Mouse (Mus musculus) stomach, embryonic 16.5 days (tissue): Measurements from ENCODE around the gene Slc43a2. TPM values are rescaled to one million over a fixed set of nuclear protein-coding genes. Genes with fewer than 3 reads are reported as not detected.
A peak's percentile ranks its signal among the peaks of the same experiment; 100 is the strongest.

Experiments used
- ATAC-seq: fragments of 200-750 bp; cut with Nextera tagmentation; 2 replicates; pipeline ENCODE4 v1.8.0; 2017; ENCODE audit warnings: moderate number of reproducible peaks, moderate TSS enrichment; ENCODE audit not compliant: insufficient read depth, low FRiP score
- H3K27ac ChIP-seq: fragments of 300-500 bp; sonication (generic); 2 replicates; pipeline ENCODE4 v1.5.1; 2014; ENCODE audit warnings: low read length
- H3K27me3 ChIP-seq: fragments of 300-500 bp; sonication (generic); 2 replicates; pipeline ENCODE4 v1.6.1; 2014; ENCODE audit warnings: low read length, control low read depth, mixed read lengths; ENCODE audit not compliant: control insufficient read depth, insufficient read depth
- H3K36me3 ChIP-seq: fragments of 300-500 bp; sonication (generic); 2 replicates; pipeline ENCODE4 v1.6.1; 2014; ENCODE audit warnings: low read length; ENCODE audit not compliant: control insufficient read depth, insufficient read depth
- H3K4me1 ChIP-seq: fragments of 300-500 bp; sonication (generic); 2 replicates; pipeline ENCODE4 v1.6.1; 2014; ENCODE audit warnings: low read length, control low read depth, mixed read lengths; ENCODE audit not compliant: control insufficient read depth, insufficient read depth
- H3K4me2 ChIP-seq: fragments of 300-500 bp; sonication (generic); 2 replicates; pipeline ENCODE4 v1.6.1; 2014; ENCODE audit warnings: low read depth, low read length, mixed read lengths
- H3K4me3 ChIP-seq: fragments of 300-500 bp; sonication (generic); replicated peaks from 2 replicates; pipeline ENCODE4 v1.5.1; 2014; ENCODE audit warnings: mild to moderate bottlenecking, low read length
- H3K9ac ChIP-seq: fragments of 300-500 bp; sonication (generic); 2 replicates; pipeline ENCODE4 v1.6.1; 2014; ENCODE audit warnings: low read length
- H3K9me3 ChIP-seq: fragments of 300-500 bp; sonication (generic); replicated peaks from 2 replicates; pipeline ENCODE4 v1.6.1; 2016; ENCODE audit warnings: low read length, control low read depth; ENCODE audit not compliant: control insufficient read depth
- WGBS: fragments of 180-500 bp; shearing (Covaris S2); extraction: QIAGEN DNeasy Blood & Tissue Kit; methylation state at CpG from one replicate; pipeline ENCODE4 v1.1.7; 2014; 5-methylcytosine and 5-hydroxymethylcytosine counted together
- polyA plus RNA-seq: library from polyadenylated mRNA; unstranded; fragments of >200 nt; fragmentation: Nextera tagmentation; extraction: Ambion mirVana; gene quantifications from 2 replicates; pipeline ENCODE4 v1.2.1, GENCODE M21; 2015

Slc43a2 gene
- 4.1 and 5.0 TPM in 2 replicates for polyA plus RNA-seq

- under 1% methylated on average over 62 of the region's 62 CpGs for WGBS
- peak within 1 kb of the TSS; percentile 75 for H3K9ac ChIP-seq
- H3K9me3 ChIP-seq, result no peaks in the 10 kb centered on the region
These were observed at the start of gene Slc43a2 for GRCm38 (mm10) chr11:75531469-75532242. TSS of gene Slc43a2 (plus strand) at chr11:75531694.

GRCm38 (mm10) chr11:75486192-75486591 lies 45.3 kb upstream of the Slc43a2 start:
- peak; percentile 23; the same call in 1 of the 2 replicates for ATAC-seq
- H3K9ac ChIP-seq, result no peak overlapping the region
- peak overlapping the region; percentile 99; the same call in 1 of the 2 replicates for H3K4me3 ChIP-seq
- peaks cover 11% of the 10 kb centered on the region; the same call in 1 of the 2 replicates for H3K36me3 ChIP-seq
- H3K4me1 ChIP-seq, result peaks cover 7% of the 10 kb centered on the region
- WGBS, result 27% methylated on average over 3 of the region's 3 CpGs
- H3K4me2 ChIP-seq, result peak overlapping the region; percentile 31
- no peaks in the 10 kb centered on the region for H3K27me3 ChIP-seq
- H3K9me3 ChIP-seq, result no peaks in the 10 kb centered on the region
- no peak overlapping the region for H3K27ac ChIP-seq

More at GRCm38 (mm10) chr11:75531469-75532242, at the start of gene Slc43a2:
- Histone ChIP-seq H3K27me3 (no peaks in the 10 kb centered on the region), H3K4me1 (peaks cover 11% of the 10 kb centered on the region), H3K27ac (peak within 1 kb of the TSS; percentile 58; the same call in 1 of the 2 replicates), H3K36me3 (no peaks in the 10 kb centered on the region), H3K4me2 (peak within 1 kb of the TSS; percentile 99), H3K4me3 (peak within 1 kb of the TSS; percentile 61)
- peak; percentile 90 for ATAC-seq

GRCm38 (mm10) chr11:75486601-75487285 lies 44.8 kb upstream of the Slc43a2 start, which contains the start of gene Prpf8:
TSS of gene Prpf8 (plus strand) at chr11:75486816.
- peak within 1 kb of the TSS; percentile 67 for H3K27ac ChIP-seq
- peak within 1 kb of the TSS; percentile 99 for H3K4me3 ChIP-seq
- H3K9me3 ChIP-seq, result no peaks in the 10 kb centered on the region
- ATAC-seq, result peak; percentile 100
- no peaks in the 10 kb centered on the region for H3K27me3 ChIP-seq
- H3K4me2 ChIP-seq, result peak within 1 kb of the TSS; percentile 93
- under 1% methylated on average over 52 of the region's 52 CpGs for WGBS
- peaks cover 17% of the 10 kb centered on the region for H3K36me3 ChIP-seq
- H3K9ac ChIP-seq, result peak within 1 kb of the TSS; percentile 98
- peaks cover 7% of the 10 kb centered on the region for H3K4me1 ChIP-seq

- WGBS, result 39% methylated on average over 6 of the region's 6 CpGs
- peak overlapping the region; percentile 67; the same call in 1 of the 2 replicates for H3K27ac ChIP-seq
- H3K27me3 ChIP-seq, result no peaks in the 10 kb centered on the region
- peaks cover 7% of the 10 kb centered on the region for H3K4me1 ChIP-seq
- H3K9ac ChIP-seq, result peak overlapping the region; percentile 98
- H3K4me2 ChIP-seq, result peak overlapping the region; percentile 93
- no peaks in the 10 kb centered on the region for H3K9me3 ChIP-seq
- no peak for ATAC-seq
- H3K4me3 ChIP-seq, result peak overlapping the region; percentile 99
- peaks cover 17% of the 10 kb centered on the region for H3K36me3 ChIP-seq
These were observed 44.0 kb upstream of the Slc43a2 start for GRCm38 (mm10) chr11:75487496-75487895.

GRCm38 (mm10) chr11:75494296-75495049 lies 37.0 kb upstream of the Slc43a2 start:
- ATAC-seq, result no peak
- Histone ChIP-seq H3K36me3 (peaks cover 62% of the 10 kb centered on the region), H3K4me2 (no peak overlapping the region), H3K27ac (no peak overlapping the region), H3K4me1 (no peaks in the 10 kb centered on the region), H3K9ac (no peak overlapping the region), H3K27me3 (no peaks in the 10 kb centered on the region), H3K9me3 (no peaks in the 10 kb centered on the region), H3K4me3 (no peak overlapping the region)
- 90% methylated on average over 10 of the region's 10 CpGs for WGBS

- 76% methylated on average over 1 of the region's 1 CpGs for WGBS
- H3K4me1 ChIP-seq, result no peaks in the 10 kb centered on the region
These were observed 33.4 kb upstream of the Slc43a2 start for GRCm38 (mm10) chr11:75498126-75498525.

GRCm38 (mm10) chr11:75508162-75508561 lies 23.3 kb upstream of the Slc43a2 start:
- ATAC-seq, result no peak
- Histone ChIP-seq H3K4me1 (peaks cover 15% of the 10 kb centered on the region), H3K4me3 (no peak overlapping the region), H3K4me2 (no peak overlapping the region), H3K36me3 (peaks cover 46% of the 10 kb centered on the region), H3K9ac (no peak overlapping the region), H3K27me3 (no peaks in the 10 kb centered on the region), H3K9me3 (no peaks in the 10 kb centered on the region), H3K27ac (no peak overlapping the region)
- WGBS, result 94% methylated on average over 4 of the region's 4 CpGs

More at GRCm38 (mm10) chr11:75498126-75498525, 33.4 kb upstream of the Slc43a2 start:
- H3K4me3 ChIP-seq, result no peak overlapping the region
- H3K27ac ChIP-seq, result no peak overlapping the region
- no peak overlapping the region for H3K4me2 ChIP-seq
- no peaks in the 10 kb centered on the region for H3K27me3 ChIP-seq
- no peaks in the 10 kb centered on the region for H3K9me3 ChIP-seq
- H3K9ac ChIP-seq, result no peak overlapping the region
- H3K36me3 ChIP-seq, result peaks cover 78% of the 10 kb centered on the region
- ATAC-seq, result no peak

- no peaks in the 10 kb centered on the region for H3K27me3 ChIP-seq
- peaks cover 40% of the 10 kb centered on the region for H3K36me3 ChIP-seq
- 61% methylated on average over 8 of the region's 8 CpGs for WGBS
- no peak overlapping the region for H3K4me2 ChIP-seq
- peaks cover 15% of the 10 kb centered on the region for H3K4me1 ChIP-seq
- no peak overlapping the region for H3K4me3 ChIP-seq
- H3K9me3 ChIP-seq, result no peaks in the 10 kb centered on the region
- H3K9ac ChIP-seq, result no peak overlapping the region
- ATAC-seq, result no peak
- no peak overlapping the region for H3K27ac ChIP-seq
These were observed 22.6 kb upstream of the Slc43a2 start for GRCm38 (mm10) chr11:75508904-75509303.
